Mouse (Mus musculus) monocyte, adult 2 months (primary cell): ENCODE data around the gene Nusap1.
"Not testable (repeated sequence)": the region's sequence is repeated elsewhere in the genome, so short reads cannot be mapped to it uniquely, and the experiment has no call there.

Experiments
- DNase-seq, 2 experiments: peaks; one replicate each; pipeline ENCODE4 v3.0.0; 2022; ENCODE audit warnings: low spot score in 2 of 2, low read depth in 1 of 2

Nusap1 gene

DNA sequence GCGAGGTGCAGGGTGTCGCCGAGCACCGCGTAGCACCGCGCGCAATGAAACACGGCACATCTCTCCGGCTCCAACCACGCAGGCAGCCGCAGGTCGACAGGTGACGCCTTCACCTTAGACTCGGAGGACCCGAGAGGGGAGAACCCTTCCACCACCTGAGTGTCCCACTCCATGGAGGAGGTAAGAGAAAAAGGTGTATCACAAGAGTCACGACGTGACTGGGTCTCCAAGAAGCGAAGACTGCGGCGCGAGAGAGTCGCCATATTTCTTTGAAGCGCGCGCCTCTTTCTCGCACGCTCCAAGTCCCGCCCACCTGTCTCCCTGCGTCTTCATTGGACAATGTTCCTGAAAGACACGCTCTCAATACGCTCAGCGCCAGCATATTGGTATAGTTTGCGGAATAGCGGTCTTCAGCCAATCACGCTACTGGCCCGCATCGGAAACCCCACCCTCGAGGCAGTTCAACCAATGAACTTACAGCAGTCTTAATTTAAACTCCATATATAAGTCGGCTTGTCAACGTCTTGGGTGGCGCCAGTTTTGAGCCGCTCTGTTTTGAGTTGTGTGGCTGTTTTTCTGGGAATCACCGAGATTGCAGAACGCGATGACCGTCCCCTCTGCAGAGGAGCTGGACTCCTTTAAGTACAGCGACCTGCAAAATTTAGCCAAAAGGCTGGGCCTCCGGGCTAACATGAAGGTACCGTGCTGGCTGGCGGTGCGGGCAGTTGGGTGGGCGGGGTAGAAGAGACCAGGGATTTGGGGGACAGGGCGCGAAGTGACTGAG is at the start of gene Nusap1, which contains the start of gene Oip5:
TSS of gene Nusap1 (plus strand) at position 100 of the 784 bp plus-strand sequence.
TSS of gene Oip5 (minus strand) at position 271 of the 784 bp plus-strand sequence.
- peak; percentile 85 to 93 for DNase-seq

DNA sequence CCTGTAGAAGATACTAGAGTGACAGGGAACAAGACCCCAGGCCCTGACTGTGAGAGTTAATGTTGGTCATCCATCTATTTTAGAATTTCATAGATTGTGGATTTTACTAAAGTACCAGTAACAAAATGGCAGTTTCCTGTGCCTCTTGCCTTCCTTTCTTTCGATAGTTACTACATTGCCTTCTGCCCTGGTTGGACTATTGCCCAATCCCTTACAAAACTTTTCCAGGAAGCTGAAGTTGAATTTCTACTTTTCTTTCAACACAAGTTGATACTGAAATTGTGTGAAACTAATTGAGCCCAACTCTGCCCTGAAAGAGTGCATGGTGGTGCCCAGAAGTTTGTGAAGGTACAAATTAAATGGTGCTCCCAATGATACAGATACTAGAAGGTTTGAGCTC is 45.6 kb upstream of the Nusap1 start:
- DNase-seq: no peak

DNA sequence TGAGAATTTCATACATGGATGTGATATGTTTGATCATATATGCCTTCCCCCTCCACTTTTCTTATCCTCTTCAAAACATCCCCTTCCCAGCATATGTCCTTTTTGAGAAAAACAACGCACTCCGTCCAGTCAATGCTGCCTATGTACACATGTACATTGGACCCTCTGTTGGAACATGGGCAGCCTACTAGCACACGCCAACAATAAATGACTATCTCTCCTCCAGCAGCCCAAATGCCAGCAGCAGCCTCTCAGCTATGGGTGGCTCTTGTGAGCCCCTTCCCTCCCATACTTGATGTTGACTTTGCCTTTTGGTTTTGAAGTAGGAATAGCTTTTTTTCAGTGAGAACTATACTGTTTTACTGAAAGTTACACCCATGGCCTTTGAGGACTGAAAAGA is 36.5 kb upstream of the Nusap1 start:
- DNase-seq: no peak

- no peak for DNase-seq
Measured at GRCm38 (mm10) chr2:119583439-119583838, 34.7 kb upstream of the Nusap1 start.

DNA sequence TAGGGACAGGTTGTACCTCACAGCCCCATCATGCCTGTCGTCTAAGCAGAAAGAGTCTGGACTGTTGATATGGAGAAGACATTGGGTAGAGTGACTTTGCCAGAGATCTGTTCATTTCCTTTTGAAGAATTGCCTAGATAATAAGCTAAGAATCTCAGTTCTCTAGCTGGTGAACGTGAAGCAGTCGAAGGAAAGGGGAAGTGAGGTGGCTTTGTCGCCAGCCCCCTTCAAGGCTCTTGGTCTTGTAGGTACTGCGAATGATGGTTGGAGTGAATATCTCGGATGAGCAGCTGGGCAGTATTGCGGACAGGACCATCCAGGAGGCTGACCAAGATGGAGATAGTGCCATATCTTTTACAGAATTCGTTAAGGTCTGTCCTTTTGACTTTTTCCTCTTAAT is 33.8 kb upstream of the Nusap1 start:
- DNase-seq: no peak

- DNase-seq: peak; percentile 34 to 45
Measured at GRCm38 (mm10) chr2:119587383-119587782, 30.7 kb upstream of the Nusap1 start.

DNA sequence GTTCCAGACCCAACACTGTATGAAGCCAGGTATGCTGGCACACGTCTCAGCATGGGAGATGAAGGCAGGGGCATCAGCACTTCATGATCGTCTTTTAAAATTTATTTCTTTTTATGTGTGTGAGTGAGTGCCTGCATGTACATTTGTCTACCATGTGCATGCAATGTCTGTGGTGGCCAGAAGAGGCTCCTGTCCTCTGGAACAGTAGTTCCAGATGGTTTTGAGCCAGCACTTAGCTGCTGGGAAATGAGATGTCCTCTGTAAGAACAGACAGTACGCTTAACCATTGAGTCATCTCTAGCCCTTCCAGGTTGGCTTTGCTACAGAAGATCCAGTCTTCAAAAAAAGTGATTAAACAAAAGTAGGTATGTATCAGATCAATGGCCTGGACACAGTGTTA is 26.9 kb upstream of the Nusap1 start:
- no peak for DNase-seq

GRCm38 (mm10) chr2:119593765-119594112 is 24.4 kb upstream of the Nusap1 start:
- DNase-seq: no peak

DNA sequence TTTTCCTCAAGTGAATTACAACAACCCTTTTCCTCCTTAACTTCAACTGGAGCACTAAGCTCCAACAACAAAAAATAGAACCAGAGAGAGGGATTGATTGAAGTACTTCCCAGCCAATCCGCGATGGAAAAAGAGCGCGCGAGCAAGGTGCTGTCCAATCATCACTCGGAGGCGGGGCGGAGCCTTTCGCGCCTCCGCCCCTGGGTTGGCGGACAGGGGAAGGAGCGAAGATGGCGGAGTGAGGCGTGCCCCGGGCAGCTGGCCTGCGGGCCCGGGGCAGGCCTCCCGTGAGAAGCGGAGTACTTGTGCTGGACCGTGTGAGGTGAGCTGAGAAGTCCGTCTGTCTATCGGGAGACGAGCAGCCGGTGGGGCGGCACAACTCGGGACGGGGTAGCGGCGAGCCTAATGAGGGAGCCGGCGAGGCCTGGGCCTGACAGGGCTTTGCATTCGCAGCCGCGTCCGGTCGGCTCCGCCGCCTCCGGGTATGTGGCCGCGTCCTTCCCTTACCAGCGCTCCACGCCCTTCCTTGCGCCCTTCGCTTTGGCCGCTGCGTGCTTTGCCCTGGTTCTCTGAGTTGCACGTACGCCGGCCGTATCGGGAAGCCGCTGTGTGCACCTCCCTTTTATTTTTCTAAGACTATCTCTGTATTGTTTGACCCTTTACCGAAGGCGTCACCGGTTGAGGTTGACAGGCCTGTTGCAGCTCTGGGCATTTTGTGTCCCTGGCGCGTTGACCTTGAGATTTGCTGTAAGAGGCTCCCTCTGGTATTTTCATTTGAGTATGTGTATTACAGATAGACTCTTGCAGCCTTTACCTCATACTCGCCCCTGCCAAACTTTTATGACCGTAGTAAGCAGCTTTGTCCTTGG is 23.8 kb upstream of the Nusap1 start:
- peak; percentile 80 to 87 for DNase-seq

DNA sequence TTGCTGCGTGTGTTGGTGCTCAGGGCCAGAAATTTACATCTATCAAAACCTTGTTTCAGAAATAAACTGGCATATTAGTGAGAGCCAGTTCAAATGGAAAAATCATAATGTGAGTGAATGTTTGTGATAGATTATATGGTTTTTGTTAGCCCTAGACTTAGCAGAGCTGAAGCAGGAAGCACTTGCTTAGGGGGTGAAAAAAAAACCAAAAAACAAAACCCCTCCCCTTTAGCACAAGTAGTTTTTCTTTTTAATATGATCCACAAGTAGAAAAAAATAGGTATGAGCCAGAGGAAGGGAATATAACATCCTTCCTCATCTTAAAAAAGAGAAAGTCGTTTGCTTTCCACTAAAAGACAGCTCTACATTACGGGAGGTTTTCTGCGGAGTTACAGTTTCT is 22.8 kb upstream of the Nusap1 start:
- DNase-seq: no peak

- no peak for DNase-seq
Measured at GRCm38 (mm10) chr2:119596781-119597330, 21.2 kb upstream of the Nusap1 start.

- no peak for DNase-seq
Measured at GRCm38 (mm10) chr2:119601027-119601426, 17.1 kb upstream of the Nusap1 start.

DNA sequence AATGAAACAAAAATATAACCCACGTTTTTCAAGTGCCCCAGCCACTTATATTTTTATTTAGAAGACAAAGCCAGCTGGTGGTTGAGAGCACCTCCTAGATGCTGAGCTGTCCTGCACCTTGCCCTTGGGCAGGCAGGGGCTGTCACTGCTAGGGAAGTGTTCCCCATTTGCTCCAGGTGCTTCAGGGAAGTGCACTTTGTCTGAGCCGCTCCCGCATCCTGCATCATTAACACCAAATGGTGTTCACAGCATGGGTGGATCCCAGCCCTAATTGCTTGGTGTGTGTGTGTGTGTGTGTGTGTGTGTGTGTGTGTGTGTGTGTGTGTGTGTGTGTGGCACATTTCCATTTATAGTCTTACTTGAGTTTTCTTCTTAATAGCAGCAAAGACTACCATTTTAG is 16.5 kb upstream of the Nusap1 start:
- not testable (repeated sequence) for DNase-seq

DNA sequence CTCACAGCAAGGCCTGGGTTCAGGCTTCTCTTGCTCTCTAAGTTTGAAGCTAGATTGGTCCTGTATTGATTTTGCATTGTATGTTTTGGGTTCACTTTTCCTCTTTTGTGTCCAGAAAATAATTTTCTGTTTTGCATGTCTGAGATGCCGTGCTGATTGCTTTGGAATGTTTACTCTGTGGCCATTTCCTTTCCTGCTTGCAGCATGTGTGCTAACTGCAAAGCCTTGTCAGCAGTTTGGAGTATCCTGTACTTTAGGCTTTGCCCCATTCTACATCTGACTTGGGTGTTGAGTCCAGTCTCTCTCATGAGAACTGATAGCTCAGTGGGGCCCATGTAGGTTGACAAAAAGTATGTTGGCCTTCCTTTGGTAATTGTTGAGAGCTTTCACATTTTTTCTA is 15.6 kb upstream of the Nusap1 start:
- DNase-seq: no peak

DNA sequence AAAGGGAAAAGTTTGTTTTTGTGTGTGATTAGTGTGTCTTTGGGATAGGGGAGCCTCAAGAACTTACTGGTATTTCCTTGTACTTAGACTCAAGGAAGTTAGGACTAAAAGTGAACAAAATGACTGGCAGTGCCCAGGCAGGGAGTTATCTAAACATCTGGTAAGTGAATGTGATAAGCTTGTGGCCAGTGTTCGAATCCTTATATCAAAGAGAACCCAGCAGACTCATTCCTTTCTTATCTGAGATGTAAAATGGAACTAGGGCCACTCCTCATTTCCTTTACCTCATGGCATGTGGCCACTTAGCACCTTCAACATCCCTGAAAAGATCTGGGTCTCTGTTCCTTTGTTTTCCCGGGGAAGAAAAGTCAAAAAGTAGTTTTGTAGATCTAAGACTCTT is 14.2 kb upstream of the Nusap1 start:
- DNase-seq: no peak

DNA sequence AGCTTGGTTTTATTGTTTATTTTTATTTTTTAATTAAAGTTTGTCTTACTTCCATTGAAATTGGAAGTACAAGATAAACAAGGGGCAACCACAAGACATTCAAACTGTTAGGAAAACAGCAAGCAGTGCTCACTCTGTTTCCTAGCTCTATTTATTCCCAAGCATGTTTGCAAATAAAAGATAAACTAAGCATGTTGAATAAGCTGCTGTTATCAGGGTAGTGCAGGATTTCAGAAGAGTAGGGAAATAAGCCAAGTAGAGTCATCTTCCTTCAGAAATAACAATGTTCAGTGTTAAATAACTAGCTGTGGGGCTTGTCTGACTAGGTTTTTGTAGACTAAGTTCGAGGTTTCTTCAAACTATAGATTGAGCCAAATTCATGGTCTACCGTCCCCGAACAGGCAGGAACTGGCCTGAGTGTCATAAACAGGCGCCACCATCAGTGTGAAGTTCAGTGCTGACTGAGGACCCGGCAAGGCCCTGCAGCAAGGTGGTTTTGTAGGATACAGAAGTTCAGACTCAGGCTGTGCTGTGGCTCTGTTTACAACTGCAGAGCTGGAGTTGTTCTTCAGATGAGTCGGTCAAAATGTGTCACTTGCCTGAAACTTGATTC is 12.6 kb upstream of the Nusap1 start:
- no peak for DNase-seq

DNA sequence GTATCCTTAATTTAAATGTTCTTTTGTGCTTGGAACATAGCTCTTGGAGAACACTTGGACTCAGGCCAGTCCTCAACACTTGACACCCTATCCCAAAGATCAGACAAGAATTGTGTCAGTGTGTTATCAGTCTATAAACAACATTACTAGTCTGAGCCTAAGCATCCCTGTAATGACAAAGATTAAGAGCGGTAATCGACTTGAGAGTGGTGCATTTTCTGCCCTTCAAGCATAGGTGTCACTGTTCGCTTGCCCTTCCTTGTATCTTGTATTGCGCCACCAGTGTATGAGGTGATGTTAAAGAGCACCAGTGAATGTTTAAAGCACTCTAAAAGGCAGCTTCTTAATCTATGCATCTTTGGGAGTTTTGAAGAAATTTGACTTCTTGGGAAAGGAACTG is 11.1 kb upstream of the Nusap1 start:
- no peak for DNase-seq

GRCm38 (mm10) chr2:119617841-119618198 is 278 bp upstream of the Nusap1 start:
- DNase-seq: no peak

DNA sequence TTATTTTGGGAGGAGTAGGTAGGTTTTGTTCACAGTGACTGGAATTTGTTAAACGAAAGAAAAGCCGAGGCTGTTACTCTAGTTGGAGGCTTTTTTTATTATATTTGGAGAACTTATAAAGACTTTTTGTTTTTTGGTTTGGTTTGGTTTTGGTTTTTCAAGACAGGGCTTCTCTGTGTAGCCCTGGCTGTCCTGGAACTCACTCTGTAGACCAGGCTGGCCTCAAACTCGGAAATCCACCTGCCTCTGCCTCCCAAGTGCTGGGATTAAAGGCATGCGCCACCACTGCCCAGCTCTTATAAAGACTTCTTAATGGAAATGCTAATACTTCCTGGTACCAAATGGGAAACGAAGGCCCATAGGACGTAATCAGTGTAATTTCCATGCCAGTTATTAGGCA is 904 bp downstream of the Nusap1 start:
- not testable (repeated sequence) for DNase-seq

DNA sequence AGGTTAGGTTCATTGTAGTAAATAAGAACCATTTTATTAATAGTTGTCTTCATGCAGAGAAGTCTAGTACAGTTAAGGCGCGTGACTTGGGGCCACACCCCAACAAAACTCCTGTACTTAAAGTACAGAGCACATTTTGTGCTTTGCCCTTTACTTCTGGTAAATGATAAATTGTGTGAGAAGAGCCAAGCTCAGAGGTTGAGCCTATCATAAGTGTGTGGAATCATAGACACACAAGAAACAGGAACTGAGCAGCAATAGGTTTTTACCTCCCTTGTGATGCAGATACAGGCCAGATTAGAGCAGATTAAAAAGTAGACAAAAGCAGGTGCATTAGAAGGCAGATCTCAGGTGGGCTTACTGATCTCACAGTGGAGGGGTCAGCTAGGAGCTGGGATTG is 3.2 kb downstream of the Nusap1 start:
- DNase-seq: no peak

- DNase-seq: no peak
Measured at GRCm38 (mm10) chr2:119636781-119637180, 18.7 kb downstream of the Nusap1 start.
